Mouse (Mus musculus): Measurements from ENCODE around the gene Mrpl37. TPM values are rescaled to one million over a fixed set of nuclear protein-coding genes. Genes with fewer than 3 reads are reported as not detected.

Gene Mrpl37
- total RNA-seq, 2 experiments from 2014 or later: 13.4 to 14.3 TPM

DNA sequence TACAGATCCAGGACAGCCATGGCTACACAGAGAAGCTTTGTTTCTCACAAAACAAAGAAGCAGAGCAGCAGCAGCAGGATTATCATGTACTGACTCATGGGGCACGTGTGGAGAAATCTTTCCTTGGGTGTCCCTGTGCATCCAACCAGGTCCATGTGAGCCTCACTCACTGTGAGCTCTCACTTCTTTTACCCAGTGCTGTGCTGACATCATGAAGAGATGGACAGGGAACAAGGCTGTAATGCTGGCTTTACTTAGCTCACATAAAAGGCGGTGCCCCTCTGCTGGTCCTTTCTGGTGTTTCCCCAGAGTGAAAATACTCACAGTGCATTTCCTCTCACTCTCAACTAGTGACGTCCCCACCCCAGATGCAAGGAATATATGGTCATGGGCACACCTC lies 45.2 kb downstream of the Mrpl37 start:
- no peak for ATAC-seq (replicated peaks; ENCODE audit: low FRiP score, poor library complexity, severe bottlenecking)

DNA sequence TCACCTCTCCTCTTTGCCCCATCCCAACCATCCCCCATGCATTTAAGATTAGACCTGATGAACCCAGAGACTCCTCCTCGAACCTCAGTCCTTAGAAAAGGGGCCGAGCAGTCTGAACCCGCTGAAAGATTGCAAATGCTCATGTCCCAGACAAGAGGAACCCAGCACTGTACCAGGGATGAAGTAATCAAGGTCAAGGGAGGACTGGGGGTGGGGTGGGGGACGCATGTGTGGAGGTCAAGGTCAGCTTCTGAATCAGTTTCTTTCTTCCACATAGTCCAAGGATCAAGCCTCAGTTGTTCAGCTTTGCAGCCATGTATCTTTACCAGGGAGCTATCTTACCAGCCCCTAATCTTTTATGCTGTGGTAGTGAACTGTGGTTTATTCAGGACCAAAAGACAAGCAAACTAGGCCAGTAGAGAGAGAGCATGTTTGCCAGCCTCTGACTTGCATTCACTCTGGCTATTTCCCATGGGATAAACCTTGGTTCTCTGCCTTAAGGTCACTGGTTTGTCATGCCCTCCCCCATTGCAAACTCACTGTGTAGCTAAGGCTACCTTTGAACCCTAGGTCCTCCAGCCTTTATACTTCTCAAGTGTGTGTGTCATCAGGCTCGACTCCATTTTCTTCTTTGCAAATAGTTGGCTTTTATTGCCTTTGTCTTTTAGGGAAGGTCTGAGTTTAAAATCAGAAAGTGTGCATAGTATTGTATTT lies 46.2 kb downstream of the Mrpl37 start:
- ATAC-seq (replicated peaks; ENCODE audit: low FRiP score, poor library complexity, severe bottlenecking): no peak

DNA sequence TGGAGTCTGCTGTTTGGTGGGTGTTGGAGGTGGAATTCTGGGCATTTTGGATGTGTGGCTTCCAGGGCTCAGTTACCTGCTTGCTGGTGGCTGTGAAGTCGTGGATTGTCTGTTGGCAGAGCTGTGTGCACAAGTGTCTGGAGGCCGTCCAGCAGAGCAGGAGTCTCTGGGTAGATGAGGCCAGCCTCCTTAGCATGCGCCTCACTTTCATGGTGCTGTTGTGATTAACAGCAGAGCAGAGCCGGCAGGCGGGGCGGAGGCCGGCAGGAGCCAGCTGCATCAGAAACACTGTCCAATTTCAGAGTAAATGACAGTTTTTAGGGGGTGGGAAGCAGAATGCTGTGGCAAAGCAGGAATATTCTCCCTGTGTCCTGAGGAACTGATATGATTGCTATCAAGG lies 47.6 kb downstream of the Mrpl37 start:
- ATAC-seq (replicated peaks; ENCODE audit: low FRiP score, poor library complexity, severe bottlenecking): no peak

DNA sequence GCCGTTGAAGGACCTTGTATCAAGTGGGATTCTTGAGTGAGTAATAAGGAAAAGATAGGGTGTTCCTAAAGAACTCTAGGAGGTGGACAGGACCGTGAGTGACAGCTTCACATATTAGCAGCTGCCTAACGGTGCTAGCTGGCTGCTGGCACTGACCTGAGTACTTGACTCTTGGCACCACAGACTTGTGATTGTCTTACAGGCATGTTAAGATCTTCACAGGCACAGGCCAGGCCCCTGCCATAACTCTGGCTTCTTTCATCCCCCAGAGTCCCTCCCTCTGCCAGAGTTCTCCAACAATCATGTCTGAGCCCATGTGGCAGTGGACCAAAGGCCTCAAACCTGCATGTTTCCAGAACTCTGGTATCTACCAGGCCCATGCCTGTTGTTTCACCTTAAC lies 48.1 kb downstream of the Mrpl37 start:
- no peak for ATAC-seq (replicated peaks; ENCODE audit: low FRiP score, poor library complexity, severe bottlenecking)

DNA sequence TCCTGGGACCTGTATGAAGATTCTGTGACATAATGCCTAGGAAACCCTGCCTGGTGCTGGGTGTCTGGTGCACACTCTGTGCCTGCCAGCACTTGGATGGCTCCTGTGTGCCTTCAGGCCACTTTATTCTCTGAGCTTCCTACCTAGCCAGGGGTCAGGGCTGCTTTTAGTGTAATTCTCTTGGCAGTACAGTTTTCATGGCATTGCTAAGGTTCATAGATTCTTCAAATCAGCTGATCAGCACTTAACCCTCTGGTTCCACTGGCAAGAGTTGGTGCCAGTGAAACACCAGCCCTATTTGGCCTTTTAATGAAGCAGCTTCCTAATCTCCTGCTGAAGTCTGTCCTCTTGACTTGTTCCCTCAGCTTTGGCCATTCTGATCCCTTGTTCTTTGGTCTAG lies 49.4 kb downstream of the Mrpl37 start:
- ATAC-seq (replicated peaks; ENCODE audit: low FRiP score, poor library complexity, severe bottlenecking): no peak

DNA sequence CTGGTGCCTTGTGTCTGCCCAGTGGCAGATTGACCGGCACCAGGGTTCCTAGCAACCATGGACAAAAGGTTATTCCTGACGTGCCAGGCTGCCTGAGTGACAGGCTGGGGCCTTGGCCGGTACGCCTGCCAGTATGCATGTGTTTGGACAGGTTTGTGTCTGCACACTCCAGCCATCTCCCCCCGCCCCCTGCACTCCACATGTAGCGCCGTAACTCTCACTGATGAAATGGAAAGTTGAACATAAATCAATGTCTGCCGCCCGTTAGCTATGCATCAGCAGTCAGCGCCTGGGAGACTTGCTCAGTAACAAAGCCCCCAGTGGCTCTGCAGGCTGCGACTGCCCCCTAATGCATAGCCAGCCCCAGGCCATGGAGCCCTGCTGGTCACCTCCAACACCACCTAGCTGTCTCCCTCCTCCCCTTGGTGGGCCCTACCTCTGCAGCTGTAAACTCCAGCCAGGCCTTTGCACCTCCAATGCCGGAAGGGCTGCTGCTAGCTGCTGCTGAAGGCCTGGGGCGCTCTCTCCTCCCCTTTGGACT lies 50.6 kb downstream of the Mrpl37 start:
- ATAC-seq (replicated peaks; ENCODE audit: low FRiP score, poor library complexity, severe bottlenecking): no peak

DNA sequence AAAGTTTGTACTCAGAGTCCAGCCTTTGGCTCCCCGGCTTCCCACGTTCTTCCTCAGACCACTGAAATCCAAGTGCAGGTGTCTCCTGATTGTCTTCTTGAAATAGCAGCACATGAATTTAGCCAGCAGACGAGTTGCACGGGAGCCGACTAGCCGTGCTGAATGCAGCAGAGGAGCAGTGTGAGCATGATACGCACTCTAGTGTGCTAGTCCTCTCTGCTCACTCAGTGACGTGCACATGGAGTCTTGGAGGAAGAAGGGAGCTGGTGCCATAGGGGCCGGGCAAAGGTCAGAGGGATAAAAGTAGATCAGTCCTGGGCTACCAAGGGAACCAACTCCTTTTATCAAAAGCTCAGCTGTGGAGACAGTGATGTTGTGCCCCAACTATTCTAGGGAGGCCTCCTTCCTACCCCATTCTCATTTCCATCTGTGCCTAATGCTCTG lies 52.8 kb downstream of the Mrpl37 start:
- ATAC-seq (replicated peaks; ENCODE audit: low FRiP score, poor library complexity, severe bottlenecking): no peak

DNA sequence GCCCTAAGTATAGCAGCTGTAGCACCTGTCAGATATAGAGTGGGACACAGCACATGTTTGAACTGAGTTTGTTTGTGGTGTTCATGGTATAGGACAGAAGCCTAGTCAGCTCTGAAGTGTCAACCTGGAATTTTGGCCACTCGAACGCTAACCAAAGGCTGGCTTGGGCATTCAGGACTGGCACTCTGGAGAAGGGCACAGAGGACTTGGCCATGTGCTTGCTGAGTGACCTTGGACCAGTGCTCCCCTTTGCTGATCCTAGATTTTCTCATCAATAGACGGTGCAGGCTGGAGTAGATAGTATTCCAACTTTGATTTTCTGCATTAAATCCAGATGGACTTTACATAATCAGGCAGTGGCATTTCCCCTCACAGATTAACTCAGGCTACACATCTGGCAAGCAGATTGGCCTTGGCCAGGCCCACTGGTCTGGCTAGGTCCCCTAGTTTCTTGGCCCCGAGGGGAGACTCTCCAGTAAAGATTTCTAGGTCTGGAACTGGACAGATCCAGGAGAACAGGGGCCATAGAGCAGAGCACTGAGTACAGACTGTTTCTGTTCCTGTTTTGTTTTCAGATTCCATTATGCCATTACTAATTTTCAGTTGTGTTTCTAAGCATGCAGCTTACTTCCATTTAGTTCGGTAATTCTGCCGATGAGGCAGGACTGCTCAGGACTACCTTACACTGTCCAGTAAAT lies 53.4 kb downstream of the Mrpl37 start:
- ATAC-seq (replicated peaks; ENCODE audit: low FRiP score, poor library complexity, severe bottlenecking): no peak

DNA sequence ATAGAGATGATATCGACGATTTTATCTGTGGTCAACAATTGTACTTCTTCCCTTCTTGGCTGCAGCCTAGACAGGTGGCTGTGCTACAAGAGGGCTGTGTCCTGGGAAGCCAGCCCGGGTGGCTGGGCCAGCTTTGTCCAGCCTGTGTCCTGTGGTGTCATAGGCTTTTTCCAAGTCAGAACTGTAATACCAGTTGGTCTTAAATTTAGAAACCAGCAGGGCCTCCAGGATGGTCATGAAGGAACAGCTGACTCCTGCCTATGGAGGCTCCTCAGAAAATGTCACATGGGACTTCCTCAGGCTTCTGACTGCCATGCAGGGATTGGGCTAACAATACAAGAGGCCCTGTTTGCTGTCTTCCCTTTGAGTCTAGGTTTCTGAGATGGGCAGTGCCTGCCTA lies 54.1 kb downstream of the Mrpl37 start:
- no peak for ATAC-seq (replicated peaks; ENCODE audit: low FRiP score, poor library complexity, severe bottlenecking)

DNA sequence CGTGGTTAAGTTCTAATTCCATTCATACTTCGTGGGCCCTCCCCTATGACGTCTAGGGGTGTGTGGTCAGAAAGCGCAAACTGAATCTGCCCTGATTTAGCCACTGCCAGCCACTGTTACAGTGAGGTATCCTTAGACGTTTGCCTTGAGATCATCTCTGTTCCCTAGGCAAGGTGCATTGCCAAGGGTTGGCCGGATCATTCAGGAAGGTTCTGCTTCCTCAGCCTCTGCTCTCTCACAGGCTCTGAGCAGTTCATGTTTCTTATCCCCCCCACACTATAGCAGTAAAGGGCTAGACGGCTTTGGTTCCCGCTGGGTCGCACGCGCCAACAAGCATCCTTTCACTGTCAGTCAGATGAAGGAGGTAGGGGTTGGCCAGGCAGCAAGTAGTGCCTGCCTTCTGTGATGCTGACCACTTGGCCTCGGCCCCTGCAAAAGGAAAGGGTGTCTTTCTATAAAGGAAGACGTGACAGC lies 54.6 kb downstream of the Mrpl37 start:
- no peak for ATAC-seq (replicated peaks; ENCODE audit: low FRiP score, poor library complexity, severe bottlenecking)

DNA sequence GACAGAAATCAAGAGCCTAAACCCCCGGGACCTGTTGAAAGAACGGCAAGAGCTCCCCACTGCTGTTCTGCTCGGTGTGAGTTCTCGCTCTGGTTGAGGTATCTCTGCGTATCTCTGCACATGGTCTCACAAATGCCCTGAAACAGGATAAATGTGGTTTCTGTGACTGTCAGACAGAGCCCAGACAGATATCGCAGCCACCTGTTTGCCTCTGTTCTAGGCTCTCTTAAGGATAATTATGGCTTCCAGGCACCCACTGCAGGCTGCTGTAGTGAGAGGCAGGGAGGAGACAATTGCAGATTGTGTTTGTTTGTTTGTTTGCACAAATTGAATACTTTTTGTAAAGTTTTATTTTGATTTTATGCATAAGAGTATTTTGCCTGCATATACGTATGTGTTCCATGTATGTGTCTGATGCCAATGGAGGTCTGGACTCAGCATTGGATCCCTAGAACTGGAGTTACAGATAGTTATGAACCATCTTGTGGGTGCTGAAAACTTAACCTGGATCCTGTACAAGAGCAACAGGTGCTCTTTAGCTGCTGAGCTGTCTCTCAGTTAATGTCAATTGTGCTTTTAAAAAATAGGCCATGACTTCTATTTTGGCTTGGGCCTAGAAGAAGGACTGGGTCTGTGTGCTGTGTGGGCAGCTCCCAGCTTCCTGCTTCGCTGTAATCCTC lies 55.2 kb downstream of the Mrpl37 start:
- no peak for ATAC-seq (replicated peaks; ENCODE audit: low FRiP score, poor library complexity, severe bottlenecking)

DNA sequence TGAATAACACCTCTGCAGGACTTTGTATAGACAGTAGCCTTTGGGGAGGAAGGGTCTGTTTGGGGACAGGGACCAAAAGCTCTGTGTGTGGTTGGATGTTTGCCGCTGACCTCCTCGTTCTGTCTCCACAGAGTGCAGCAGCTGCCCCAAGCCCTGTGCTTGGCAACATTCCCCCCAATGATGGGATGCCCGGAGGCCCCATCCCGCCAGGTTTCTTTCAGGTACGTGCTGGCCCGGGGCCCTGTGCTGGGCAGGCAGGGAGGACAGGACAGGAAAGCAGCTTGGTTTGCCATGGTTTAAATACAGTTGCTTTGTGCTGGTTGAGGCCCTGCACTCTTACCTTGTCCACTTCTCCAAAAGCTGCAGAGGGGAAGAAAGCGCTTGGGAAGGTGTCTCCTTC lies 57.1 kb downstream of the Mrpl37 start:
- no peak for ATAC-seq (replicated peaks; ENCODE audit: low FRiP score, poor library complexity, severe bottlenecking)

DNA sequence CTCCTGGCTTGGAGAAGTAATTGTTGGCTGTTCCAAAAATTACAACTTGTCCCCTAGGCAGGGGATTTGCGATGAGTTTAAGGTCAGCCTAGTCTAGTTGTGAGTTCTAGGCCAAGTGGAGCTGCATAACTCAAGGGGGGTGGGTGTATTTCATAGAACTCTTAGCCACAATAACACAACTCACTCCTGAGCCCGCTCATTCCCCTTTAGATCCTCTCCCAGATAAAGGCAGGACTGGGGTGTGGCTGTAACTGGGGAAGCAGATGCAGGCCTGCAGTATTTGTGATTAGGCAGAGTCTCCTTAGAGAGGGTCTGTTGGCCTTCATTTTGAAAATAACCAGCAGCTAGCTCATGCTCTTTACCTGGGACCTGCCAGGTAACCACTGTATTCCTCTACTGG lies 58.5 kb downstream of the Mrpl37 start:
- peak; percentile 76 for ATAC-seq (replicated peaks; ENCODE audit: low FRiP score, poor library complexity, severe bottlenecking)

DNA sequence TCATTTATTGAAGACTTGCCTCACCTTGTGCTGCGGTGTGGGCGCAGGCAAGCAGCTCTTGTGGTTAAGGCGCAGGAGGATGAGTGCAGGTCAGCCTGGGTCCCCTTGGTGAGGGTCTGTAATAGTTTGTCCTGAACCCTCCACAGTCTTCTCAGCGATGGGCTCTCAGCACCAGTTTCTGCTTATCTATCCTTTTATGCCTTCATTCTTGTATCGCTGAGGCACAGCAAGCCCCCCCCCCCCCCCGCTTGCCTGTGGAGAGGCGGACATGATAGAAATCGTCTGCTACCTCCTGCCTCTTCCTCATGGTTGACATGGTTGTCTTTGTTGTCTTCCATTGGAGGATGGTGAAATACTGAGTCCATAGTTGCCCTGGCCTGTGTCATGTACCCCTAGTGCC lies 59.3 kb downstream of the Mrpl37 start:
- no peak for ATAC-seq (replicated peaks; ENCODE audit: low FRiP score, poor library complexity, severe bottlenecking)

DNA sequence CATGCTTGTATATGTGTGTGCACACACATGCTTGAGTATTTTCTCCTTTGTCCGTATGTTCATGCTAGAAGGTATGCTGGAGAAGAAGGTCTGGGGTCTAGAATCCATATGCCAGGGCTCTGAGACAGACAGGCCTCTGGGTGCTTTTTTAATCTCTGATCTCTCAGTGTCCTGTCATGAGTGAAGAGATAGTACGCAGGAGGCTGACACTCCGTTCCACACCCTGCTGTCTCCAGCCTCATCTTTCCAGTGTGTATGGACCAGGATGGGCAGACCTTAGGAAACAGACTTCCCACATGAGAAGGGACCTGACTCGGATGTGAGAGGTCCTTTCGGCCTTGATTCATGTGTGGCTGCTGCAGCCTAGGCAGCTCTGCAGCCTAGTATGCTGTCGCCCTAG lies 59.9 kb downstream of the Mrpl37 start:
- ATAC-seq (replicated peaks; ENCODE audit: low FRiP score, poor library complexity, severe bottlenecking): 0 out of 2 replicates have a peak, but pooled peaks have one; percentile 32

DNA sequence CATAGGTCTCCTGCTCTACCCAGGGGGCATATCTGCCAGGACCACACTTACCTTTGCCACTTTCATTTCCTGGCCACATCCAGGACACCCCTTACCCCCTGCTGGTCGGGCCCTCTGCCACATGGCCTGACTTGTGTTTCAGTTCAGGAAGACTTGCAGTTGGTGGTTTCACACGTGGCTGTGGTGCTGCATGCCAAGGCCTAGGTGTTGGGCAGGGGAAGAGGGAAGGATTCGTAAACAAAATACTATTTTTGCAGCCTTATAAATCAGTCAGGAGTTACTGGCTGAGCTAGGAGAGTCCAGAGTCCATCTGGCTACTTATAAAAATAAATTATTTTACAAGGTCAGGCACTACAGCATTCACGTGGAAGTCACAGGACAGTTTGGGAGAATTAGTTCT lies 60.4 kb downstream of the Mrpl37 start:
- no peak for ATAC-seq (replicated peaks; ENCODE audit: low FRiP score, poor library complexity, severe bottlenecking)

Other genes starting within 250 kb of the Mrpl37 start
- gene Ssbp3, start 156.2 kb downstream of the Mrpl37 start, total RNA-seq (2015; ENCODE audit: low replicate concordance): 181 and 212 TPM in 2 replicates
- gene Ssbp3, start 156.2 kb downstream of the Mrpl37 start, total RNA-seq (2017; ENCODE audit: low replicate concordance): 93.7 and 104 TPM in 2 replicates
- gene Cyb5rl, start 120 bp upstream of the Mrpl37 start, total RNA-seq (2015; ENCODE audit: low replicate concordance): 0.36 TPM in 1 of 2 replicates, not detected in the other
- gene Cyb5rl, start 120 bp upstream of the Mrpl37 start, total RNA-seq (2017; ENCODE audit: low replicate concordance): 0.15 TPM in 1 of 2 replicates, not detected in the other
- gene Cdcp2, start 30.0 kb upstream of the Mrpl37 start, total RNA-seq (2015; ENCODE audit: low replicate concordance): not detected in 2 replicates
- gene Cdcp2, start 30.0 kb upstream of the Mrpl37 start, total RNA-seq (2017; ENCODE audit: low replicate concordance): not detected in 2 replicates
- 181 and 214 TPM in 2 replicates for gene Tmem59, start 111.5 kb upstream of the Mrpl37 start, total RNA-seq (2015; ENCODE audit: low replicate concordance)
- 134 and 191 TPM in 2 replicates for gene Tmem59, start 111.5 kb upstream of the Mrpl37 start, total RNA-seq (2017; ENCODE audit: low replicate concordance)
- 13.4 and 14.4 TPM in 2 replicates for gene Tceanc2, start 112.2 kb upstream of the Mrpl37 start, total RNA-seq (2015; ENCODE audit: low replicate concordance)
- gene Tceanc2, start 112.2 kb upstream of the Mrpl37 start, total RNA-seq (2017; ENCODE audit: low replicate concordance): 7.6 and 48.4 TPM in 2 replicates
- gene Ldlrad1, start 142.3 kb upstream of the Mrpl37 start, total RNA-seq (2015; ENCODE audit: low replicate concordance): not detected in 2 replicates
- 3.2 TPM in 1 of 2 replicates, not detected in the other for gene Ldlrad1, start 142.3 kb upstream of the Mrpl37 start, total RNA-seq (2017; ENCODE audit: low replicate concordance)
- gene Lrrc42, start 186.7 kb upstream of the Mrpl37 start, total RNA-seq (2015; ENCODE audit: low replicate concordance): 8.4 and 15.9 TPM in 2 replicates
- 8.2 and 22.2 TPM in 2 replicates for gene Lrrc42, start 186.7 kb upstream of the Mrpl37 start, total RNA-seq (2017; ENCODE audit: low replicate concordance)
- gene Hspb11, start 186.7 kb upstream of the Mrpl37 start, total RNA-seq (2015; ENCODE audit: low replicate concordance): 1.3 and 3.6 TPM in 2 replicates
- 5.0 and 11.8 TPM in 2 replicates for gene Hspb11, start 186.7 kb upstream of the Mrpl37 start, total RNA-seq (2017; ENCODE audit: low replicate concordance)
- gene Dio1, start 240.3 kb upstream of the Mrpl37 start, total RNA-seq (2015; ENCODE audit: low replicate concordance): not detected in 2 replicates
- gene Dio1, start 240.3 kb upstream of the Mrpl37 start, total RNA-seq (2017; ENCODE audit: low replicate concordance): not detected in 2 replicates
- gene Yipf1, start 247.5 kb upstream of the Mrpl37 start, total RNA-seq (2015; ENCODE audit: low replicate concordance): 5.0 and 34.6 TPM in 2 replicates
- 14.9 and 20.5 TPM in 2 replicates for gene Yipf1, start 247.5 kb upstream of the Mrpl37 start, total RNA-seq (2017; ENCODE audit: low replicate concordance)

All from erythroid progenitor cell, adult 5-6 weeks (primary cell).